Mouse (Mus musculus) C2C12 (cell line): ENCODE results near the gene Slc7a4.

ENCODE experiments used
- CEBPB ChIP-seq: IDR thresholded peaks from one replicate; pipeline ENCODE4 v1.6.1; 2011; ENCODE audit warnings: low read depth, mild to moderate bottlenecking, control low read depth, moderate library complexity
- CTCF ChIP-seq: IDR thresholded peaks from one replicate; pipeline ENCODE4 v1.5.1; 2011; ENCODE audit not compliant: control insufficient read depth, insufficient read depth, insufficient read length
- FOSL1 ChIP-seq: IDR thresholded peaks from one replicate; pipeline ENCODE4 v1.8.0; 2011; ENCODE audit warnings: mild to moderate bottlenecking, low read length; ENCODE audit not compliant: poor library complexity, insufficient read depth, severe bottlenecking
- MAX ChIP-seq: IDR thresholded peaks from one replicate; pipeline ENCODE4 v1.6.1; 2011; ENCODE audit warnings: mild to moderate bottlenecking, control low read depth
- MYOD1 ChIP-seq: IDR thresholded peaks from one replicate; pipeline ENCODE4 v1.6.1; 2011; ENCODE audit warnings: low read depth; ENCODE audit not compliant: control insufficient read depth, insufficient read length
- MYOG ChIP-seq: IDR thresholded peaks from one replicate; pipeline ENCODE4 v1.6.1; 2011; ENCODE audit not compliant: control insufficient read depth, insufficient read length; ENCODE audit errors: extremely low read depth
- USF1 ChIP-seq: IDR thresholded peaks from one replicate; pipeline ENCODE4 v1.6.1; 2011; ENCODE audit warnings: low read depth, mild to moderate bottlenecking, control low read depth, moderate library complexity

GRCm38 (mm10) chr16:17561128-17561750 is 21.8 kb downstream of the Slc7a4 start, which contains the start of gene Lrrc74b:
- TF ChIP-seq CTCF, result no peak
- TF ChIP-seq USF1, result no peak
- no peak for TF ChIP-seq CEBPB
- TF ChIP-seq MYOD1, result peak; percentile 18
- no peak for TF ChIP-seq MAX
- TF ChIP-seq FOSL1, result no peak
- TF ChIP-seq MYOG, result no peak
